Mouse (Mus musculus) small intestine, adult 2 months (tissue): ENCODE results near the gene Gm7579.

ENCODE experiments used
- CTCF ChIP-seq: fragments of 200-500 bp; IDR thresholded peaks from 2 replicates; pipeline ENCODE4 v1.5.1; 2012; ENCODE audit warnings: low read depth, mild to moderate bottlenecking, control low read depth, inconsistent platforms, low read length, moderate library complexity, mixed read lengths; ENCODE audit not compliant: insufficient replicate concordance, insufficient read length; ENCODE audit errors: extremely low read depth
- POLR2A ChIP-seq: fragments of 200-500 bp; IDR thresholded peaks from 2 replicates; pipeline ENCODE4 v1.6.1; 2012; ENCODE audit warnings: low read depth, mild to moderate bottlenecking, control low read depth, inconsistent platforms, low read length, moderate library complexity

GRCm38 (mm10) chr7:142240978-142241377, 29.3 kb downstream of the Gm7579 start, which contains the start of gene Gm40460:
- no peak for TF ChIP-seq CTCF
- TF ChIP-seq POLR2A, result no peak
